Mouse (Mus musculus): ENCODE data around the gene Zfp324.
"Not testable (repeated sequence)": the region's sequence is repeated elsewhere in the genome, so short reads cannot be mapped to it uniquely, and the experiment has no call there.

Zfp324 gene

GRCm38 (mm10) chr7:12965678-12966091, at the start of gene Zfp324:
Gene Zfp324 (plus strand): TSS chr7:12965838.
- CTCF ChIA-PET = interaction anchor here (0.6 kb wide), 1 partner anchor 47 kb away, joined by 4 read pairs; no protein-coding TSS in a partner anchor

DNA sequence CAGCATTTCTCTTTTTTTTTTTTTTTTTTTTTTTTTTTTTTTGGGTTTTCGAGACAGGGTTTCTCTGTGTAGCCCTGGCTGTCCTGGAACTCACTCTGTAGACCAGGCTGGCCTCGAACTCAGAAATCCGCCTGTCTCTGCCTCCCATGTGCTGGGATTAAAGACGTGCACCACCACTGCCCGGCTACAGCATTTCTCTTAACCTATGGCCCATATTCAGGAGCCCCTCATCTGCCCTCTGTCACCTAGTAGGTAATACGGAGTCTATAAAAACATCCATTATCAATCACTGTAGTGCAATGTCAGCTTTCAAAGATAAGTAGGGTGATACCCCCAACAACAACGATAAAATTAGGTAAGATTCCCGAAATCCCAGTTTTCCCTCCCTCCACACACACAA, 45.1 kb upstream of the Zfp324 start:
- CTCF ChIA-PET = not testable (repeated sequence)

DNA sequence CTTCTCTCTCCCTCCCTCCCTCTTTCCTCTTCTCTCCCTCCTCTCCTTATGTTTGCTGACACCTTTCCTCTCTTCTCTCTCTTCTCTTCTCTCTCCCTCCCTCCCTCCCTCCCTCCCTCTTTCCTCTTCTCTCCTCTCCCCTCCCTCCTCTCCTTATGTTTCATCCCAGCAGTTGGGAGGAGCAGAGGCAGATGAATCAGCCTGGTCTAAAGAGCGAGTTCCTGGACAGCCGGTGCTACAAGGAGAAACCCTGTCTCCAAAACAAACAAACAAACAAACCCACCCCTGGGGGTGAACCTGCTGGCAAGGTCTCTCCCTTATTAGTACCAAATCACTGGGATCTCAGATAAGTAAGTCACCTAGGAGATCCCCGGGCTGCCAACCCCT, 44.3 kb upstream of the Zfp324 start:
- CTCF ChIA-PET = no interaction called here

DNA sequence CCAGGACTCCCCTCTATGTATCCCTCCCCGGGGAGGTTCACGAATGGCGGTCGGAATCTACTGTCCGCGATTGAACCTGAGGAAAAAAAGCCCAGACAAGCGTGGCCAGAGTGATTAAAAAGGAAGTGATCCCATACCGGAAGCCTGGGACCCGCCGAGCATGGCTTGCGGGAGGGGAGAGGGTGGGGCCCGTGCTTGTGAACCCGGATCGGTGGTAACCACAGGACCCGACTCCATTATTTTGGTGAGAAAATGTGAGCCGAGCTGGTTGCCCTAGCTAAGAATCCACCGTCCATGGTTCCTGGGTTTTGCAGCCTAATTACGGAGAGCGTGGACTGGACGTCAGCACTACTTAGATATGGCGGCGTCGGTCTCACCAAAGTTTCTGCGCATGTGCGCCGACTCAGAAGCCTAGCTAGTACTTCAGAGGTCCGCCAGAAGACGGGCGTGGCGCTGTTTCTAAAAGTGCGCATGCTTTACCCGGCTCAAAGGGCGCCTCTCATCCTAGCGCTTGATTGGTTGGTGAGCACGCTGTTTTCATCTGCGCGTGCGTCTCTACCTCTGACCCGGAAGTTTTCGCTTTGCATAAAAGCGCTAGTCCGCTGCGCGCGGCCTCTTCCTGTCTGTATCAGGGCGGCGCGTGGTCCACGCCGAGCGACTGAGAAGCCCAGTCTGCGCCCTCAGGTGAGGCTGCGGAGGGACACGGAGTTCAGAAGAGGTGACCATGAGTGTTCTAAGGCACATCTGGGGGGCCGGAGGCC, 43.8 kb upstream of the Zfp324 start, which contains the start of gene Rps5:
Rps5 (plus strand) TSS at position 586 of the 761 bp plus-strand sequence.
- CTCF ChIA-PET = interaction anchor here (0.6 kb wide), 1 partner anchor 43 kb away, joined by 3 read pairs; no protein-coding TSS in a partner anchor

- CTCF ChIA-PET = interaction anchor here (0.6 to 0.9 kb wide), 2 partner anchors 13 to 44 kb away, joined by 3 read pairs; no protein-coding TSS in a partner anchor
Measured at GRCm38 (mm10) chr7:12922729-12923128, 42.9 kb upstream of the Zfp324 start.

DNA sequence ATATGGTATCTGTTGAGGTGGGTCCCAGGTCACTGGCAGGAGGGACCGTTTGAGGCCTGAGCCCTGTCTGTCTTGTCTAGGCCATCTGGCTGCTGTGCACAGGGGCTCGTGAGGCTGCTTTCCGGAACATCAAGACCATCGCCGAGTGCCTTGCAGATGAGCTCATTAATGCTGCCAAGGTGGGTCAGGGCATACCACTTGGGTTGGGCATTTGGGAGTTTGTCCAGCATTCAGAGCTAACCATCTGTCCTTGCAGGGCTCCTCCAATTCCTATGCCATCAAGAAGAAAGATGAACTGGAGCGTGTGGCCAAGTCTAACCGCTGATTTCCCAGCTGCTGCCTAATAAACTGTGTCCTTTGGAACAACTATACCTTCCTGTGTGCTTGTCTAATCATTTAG, 39.3 kb upstream of the Zfp324 start:
- CTCF ChIA-PET = no interaction called here

- CTCF ChIA-PET = no interaction called here
Measured at GRCm38 (mm10) chr7:12927191-12927680, 38.4 kb upstream of the Zfp324 start, which contains the start of gene Rnf225. Gene Rnf225 (plus strand): TSS chr7:12927416.

GRCm38 (mm10) chr7:12927693-12928589, 37.7 kb upstream of the Zfp324 start:
- CTCF ChIA-PET = no interaction called here

- CTCF ChIA-PET = no interaction called here
Measured at GRCm38 (mm10) chr7:12933615-12934140, 32.0 kb upstream of the Zfp324 start.

GRCm38 (mm10) chr7:12934808-12935207, 30.8 kb upstream of the Zfp324 start:
- CTCF ChIA-PET = no interaction called here

GRCm38 (mm10) chr7:12937254-12937803, 28.3 kb upstream of the Zfp324 start:
- CTCF ChIA-PET = interaction anchor here (0.7 kb wide), 1 partner anchor 19 kb away, joined by 3 read pairs; no protein-coding TSS in a partner anchor

GRCm38 (mm10) chr7:12940599-12940998, 25.0 kb upstream of the Zfp324 start:
- CTCF ChIA-PET = no interaction called here

- CTCF ChIA-PET = no interaction called here
Measured at GRCm38 (mm10) chr7:12943488-12943887, 22.1 kb upstream of the Zfp324 start.

- CTCF ChIA-PET = no interaction called here
Measured at GRCm38 (mm10) chr7:12949032-12949871, 16.4 kb upstream of the Zfp324 start.

- CTCF ChIA-PET = no interaction called here
Measured at GRCm38 (mm10) chr7:12949872-12950229, 15.8 kb upstream of the Zfp324 start.

DNA sequence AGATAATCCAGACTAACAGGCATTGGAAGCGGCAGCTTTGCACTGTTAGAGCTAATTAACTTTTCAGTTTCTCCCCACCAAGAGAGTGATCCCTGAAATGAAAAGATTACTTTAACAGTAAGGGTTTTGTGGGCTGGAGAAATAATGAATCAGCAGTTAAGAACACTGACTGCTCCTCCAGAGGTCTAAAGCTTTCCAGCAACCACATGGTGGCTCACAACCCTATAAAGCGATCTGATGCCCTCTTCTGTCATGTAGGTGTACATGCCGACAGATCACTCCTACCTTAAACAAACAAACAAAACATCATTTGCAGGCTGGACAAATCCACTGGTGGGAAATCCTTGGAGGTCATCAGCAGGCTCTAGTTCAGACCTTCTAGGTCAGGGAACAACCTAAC, 10.7 kb upstream of the Zfp324 start:
- CTCF ChIA-PET = no interaction called here

DNA sequence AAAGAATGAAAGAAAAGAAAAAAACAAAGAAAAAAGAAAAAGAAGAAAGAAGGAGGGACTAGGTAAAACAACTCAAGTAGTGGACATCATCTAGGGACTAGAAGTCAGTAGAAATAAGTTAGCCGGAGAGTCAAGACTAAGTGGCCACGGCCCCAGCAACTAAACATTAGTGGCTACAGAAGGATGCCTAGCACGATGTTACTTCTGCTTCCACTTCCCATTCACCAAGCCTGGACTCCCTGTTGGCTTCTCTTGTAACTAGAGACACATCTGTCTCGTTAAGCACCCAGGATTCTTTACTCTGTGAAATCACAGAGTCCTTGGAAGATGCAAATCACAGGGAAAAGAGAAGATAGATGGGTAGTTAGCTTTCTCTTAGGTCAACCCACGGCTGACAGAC, 8.1 kb upstream of the Zfp324 start:
- CTCF ChIA-PET = interaction anchor here (0.7 kb wide), 1 partner anchor 21 kb away, joined by 5 read pairs; no protein-coding TSS in a partner anchor

GRCm38 (mm10) chr7:12958948-12959347, 6.7 kb upstream of the Zfp324 start:
- CTCF ChIA-PET = interaction anchor here (0.8 kb wide), 1 partner anchor 59 kb away, joined by 3 read pairs; no protein-coding TSS in a partner anchor

GRCm38 (mm10) chr7:12959718-12960117, 5.9 kb upstream of the Zfp324 start:
- CTCF ChIA-PET = interaction anchor here (0.7 to 0.8 kb wide), 2 partner anchors 15 to 60 kb away, joined by 3 read pairs; no protein-coding TSS in a partner anchor

GRCm38 (mm10) chr7:12961511-12962141, 4.0 kb upstream of the Zfp324 start:
- CTCF ChIA-PET = interaction anchor here (0.6 kb wide), 2 partner anchors 10 to 17 kb away, joined by 5 to 11 read pairs; no protein-coding TSS in a partner anchor
